Mouse (Mus musculus) megakaryocyte, embryonic 14.5 days (primary cell): ENCODE measurements at regions not wholly inside any gene's neighbourhood (a gene's known extent, or its start where the extent isn't known, plus 50 kb on each side); places are given as distances from the start of the nearest gene placed in this dataset.

ENCODE experiments used
- FLI1 ChIP-seq: IDR thresholded peaks from 2 replicates; pipeline ENCODE4 v1.6.1; 2012; ENCODE audit warnings: low read length, inconsistent platforms, mixed read lengths
- GATA1 ChIP-seq: IDR thresholded peaks from 3 replicates; pipeline ENCODE4 v1.6.1; 2012; ENCODE audit warnings: mixed read lengths, low read length, inconsistent platforms, borderline replicate concordance

DNA sequence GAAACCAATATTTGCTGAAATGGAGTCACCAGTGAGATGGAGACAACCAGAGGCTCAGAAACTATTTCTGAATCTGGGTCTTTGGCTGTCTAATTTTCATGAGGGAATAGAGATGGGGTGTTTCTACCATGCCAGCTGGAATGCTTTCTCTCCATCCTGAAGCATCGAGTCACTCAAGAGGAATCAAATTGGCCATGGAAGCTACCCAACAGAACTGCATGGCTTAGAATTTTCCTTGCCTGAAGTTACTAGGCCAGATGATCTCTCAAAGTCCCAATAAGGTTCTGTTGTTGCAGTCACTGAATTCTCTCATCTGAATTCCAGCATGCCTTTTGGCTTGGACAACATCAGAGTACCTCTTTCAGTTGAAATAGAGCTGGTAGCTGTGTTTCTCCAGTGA, 2986.7 kb upstream of the 5930422O12Rik start:
- TF ChIP-seq GATA1 (no peak), FLI1 (no peak)
